18 mouse cellular contexts compared by ENCODE assay signal in genomic region chr2:114440943-114441342, GRCm38 (mm10).
DNase-seq lines count a peak whose midpoint lies in the region; ATAC-seq and TF ChIP-seq lines count a peak whose summit lies in the region.
"Had no signal": no experiment of that assay in that cellular context is flagged by ENCODE, and none has a peak within 500 bp of the region (broad histone marks: within the 10 kb centered on the region; RNA-seq: fewer than 3 reads in every experiment).

No protein-coding gene starts in this region.

- no peak for TF ChIP-seq CTCF in midbrain, postnatal 0 days (IDR thresholded peaks at IDR 0.05)

- no peak overlapping the region for H3K4me2 ChIP-seq in midbrain, embryonic 12.5 days (replicated peaks)
- H3K4me2 ChIP-seq in midbrain, postnatal 0 days (ENCODE audit: low read depth, low read length, poor library complexity, severe bottlenecking): no peak overlapping the region
- no peak overlapping the region for H3K4me2 ChIP-seq in embryonic facial prominence, embryonic 11.5 days (ENCODE audit: low read depth, low read length)
- H3K4me2 ChIP-seq: embryonic facial prominence, embryonic 12.5 days; heart, embryonic 11.5 days; liver, embryonic 15.5 days had no signal

- H3K27me3 ChIP-seq in midbrain, embryonic 12.5 days: no peaks in the 10 kb centered on the region
- H3K27me3 ChIP-seq in midbrain, postnatal 0 days (ENCODE audit: insufficient read depth, low read length): no peaks in the 10 kb centered on the region
- no peaks in the 10 kb centered on the region for H3K27me3 ChIP-seq in embryonic facial prominence, embryonic 11.5 days (ENCODE audit: control insufficient read depth, insufficient read depth, low read length)
- peaks cover 19% of the 10 kb centered on the region; the same call in 1 of the 2 replicates for H3K27me3 ChIP-seq in limb, embryonic 10.5 days (ENCODE audit: low read depth, poor library complexity, severe bottlenecking)
- H3K27me3 ChIP-seq: embryonic facial prominence, embryonic 12.5 days; liver, embryonic 15.5 days had no signal

- ATAC-seq in midbrain, embryonic 12.5 days (ENCODE audit: low FRiP score, low read depth): peak; percentile 70
- ATAC-seq in midbrain, postnatal 0 days (ENCODE audit: low FRiP score): no peak
- no peak for ATAC-seq in embryonic facial prominence, embryonic 11.5 days (replicated peaks; ENCODE audit: insufficient number of reproducible peaks, low FRiP score, low TSS enrichment, low read depth)

- no peak for DNase-seq in midbrain, postnatal 0 days (ENCODE audit: low spot score)
- peak; percentile 52 for DNase-seq in embryonic facial prominence, embryonic 11.5 days (ENCODE audit: low spot score)
- DNase-seq in limb, embryonic 10.5 days (ENCODE audit: low spot score): peak; percentile 37
- DNase-seq in retina, postnatal 1 day: peak; percentile 76
- no peak for DNase-seq in layer of hippocampus, postnatal 25 days (ENCODE audit: extremely low spot score in 1 of 2, low spot score in 1 of 2)
- no peak for DNase-seq in adrenal gland, adult 2 months
- DNase-seq: cerebellum, adult 9-11 months; gastrocnemius, postnatal 36 days; heart, postnatal 14 days; kidney, adult 2 months; kidney, postnatal 25 days; lung, postnatal 10 days; right cerebral cortex, postnatal 25 days; thymus, postnatal 14 days had no signal

- no peak overlapping the region for H3K9ac ChIP-seq in midbrain, embryonic 12.5 days (replicated peaks)
- no peak overlapping the region for H3K9ac ChIP-seq in midbrain, postnatal 0 days (replicated peaks; ENCODE audit: low read length, poor library complexity, severe bottlenecking)
- H3K9ac ChIP-seq in embryonic facial prominence, embryonic 11.5 days (replicated peaks; ENCODE audit: low read length): no peak overlapping the region
- H3K9ac ChIP-seq: embryonic facial prominence, embryonic 12.5 days; liver, embryonic 15.5 days had no signal

- no peaks in the 10 kb centered on the region for H3K36me3 ChIP-seq in midbrain, embryonic 12.5 days
- H3K36me3 ChIP-seq in midbrain, postnatal 0 days (ENCODE audit: insufficient read depth, low read length): no peaks in the 10 kb centered on the region
- no peaks in the 10 kb centered on the region for H3K36me3 ChIP-seq in embryonic facial prominence, embryonic 11.5 days (replicated peaks; ENCODE audit: control insufficient read depth, insufficient read depth, low read depth, low read length)
- H3K36me3 ChIP-seq in limb, embryonic 10.5 days: no peaks in the 10 kb centered on the region
- H3K36me3 ChIP-seq: embryonic facial prominence, embryonic 12.5 days; liver, embryonic 15.5 days had no signal

- H3K9me3 ChIP-seq in midbrain, embryonic 12.5 days: no peaks in the 10 kb centered on the region
- H3K9me3 ChIP-seq in midbrain, postnatal 0 days (ENCODE audit: low read length): no peaks in the 10 kb centered on the region
- no peaks in the 10 kb centered on the region for H3K9me3 ChIP-seq in embryonic facial prominence, embryonic 11.5 days (replicated peaks; ENCODE audit: control insufficient read depth, low read length)
- H3K9me3 ChIP-seq in limb, embryonic 10.5 days (replicated peaks): no peaks in the 10 kb centered on the region
- H3K9me3 ChIP-seq: embryonic facial prominence, embryonic 12.5 days; liver, embryonic 15.5 days had no signal

- no peak overlapping the region for H3K4me3 ChIP-seq in midbrain, embryonic 12.5 days
- H3K4me3 ChIP-seq in midbrain, postnatal 0 days (ENCODE audit: low read depth, low read length): no peak overlapping the region
- H3K4me3 ChIP-seq in embryonic facial prominence, embryonic 11.5 days (ENCODE audit: low read depth, low read length): no peak overlapping the region
- no peak overlapping the region for H3K4me3 ChIP-seq in limb, embryonic 10.5 days
- H3K4me3 ChIP-seq: embryonic facial prominence, embryonic 12.5 days; liver, embryonic 15.5 days had no signal

- WGBS in midbrain, embryonic 12.5 days: 54% methylated on average over 6 of the region's 6 CpGs
- WGBS in midbrain, postnatal 0 days: 44% methylated on average over 6 of the region's 6 CpGs
- WGBS in embryonic facial prominence, embryonic 11.5 days: 42% methylated on average over 6 of the region's 6 CpGs
- WGBS in limb, embryonic 10.5 days: 14% methylated on average over 6 of the region's 6 CpGs

- H3K4me1 ChIP-seq in midbrain, embryonic 12.5 days: peaks cover 2% of the 10 kb centered on the region; the same call in 1 of the 2 replicates
- no peaks in the 10 kb centered on the region for H3K4me1 ChIP-seq in midbrain, postnatal 0 days (ENCODE audit: insufficient read depth, low read length)
- no peaks in the 10 kb centered on the region for H3K4me1 ChIP-seq in embryonic facial prominence, embryonic 11.5 days (ENCODE audit: control insufficient read depth, insufficient read depth, low read length)
- peaks cover 48% of the 10 kb centered on the region for H3K4me1 ChIP-seq in limb, embryonic 10.5 days
- H3K4me1 ChIP-seq: liver, embryonic 15.5 days had no signal

- no peak overlapping the region for H3K27ac ChIP-seq in midbrain, embryonic 12.5 days (replicated peaks)
- H3K27ac ChIP-seq in midbrain, postnatal 0 days (ENCODE audit: low read depth, low read length): no peak overlapping the region
- no peak overlapping the region for H3K27ac ChIP-seq in embryonic facial prominence, embryonic 11.5 days (replicated peaks; ENCODE audit: low read depth, low read length)
- no peak overlapping the region for H3K27ac ChIP-seq in limb, embryonic 10.5 days
- H3K27ac ChIP-seq: embryonic facial prominence, embryonic 12.5 days; liver, embryonic 15.5 days had no signal

Comparison
In these comparisons a context has a peak if more than half of its experiments do, and no peak if none do; other contexts are left out.
1. DNase-seq: peak in embryonic facial prominence, embryonic 11.5 days (single experiment), limb, embryonic 10.5 days (single experiment) and retina, postnatal 1 day (single experiment); none in midbrain, postnatal 0 days (single experiment), layer of hippocampus, postnatal 25 days (0 of 2) and adrenal gland, adult 2 months (single experiment).